Mouse (Mus musculus) forebrain, postnatal 0 days (tissue): ENCODE measurements around the gene C1ql3. TPM values are rescaled to one million over a fixed set of nuclear protein-coding genes. Genes with fewer than 3 reads are reported as not detected.
A peak's percentile ranks its signal among the peaks of the same experiment; 100 is the strongest.

ENCODE experiments used
- ATAC-seq: fragments of 200-750 bp; cut with Nextera tagmentation; 2 replicates; pipeline ENCODE4 v1.8.0; 2017; ENCODE audit warnings: mild to moderate bottlenecking, moderate library complexity
- DNase-seq: peaks from one replicate; pipeline ENCODE4 v3.0.0-alpha.2; 2015
- H3K27ac ChIP-seq: fragments of 300-500 bp; sonication (generic); 2 replicates; pipeline ENCODE4 v1.5.1; 2014; ENCODE audit warnings: low read depth, mild to moderate bottlenecking, antibody characterized with exemption, low read length, moderate library complexity, mixed read lengths
- H3K27me3 ChIP-seq: fragments of 300-500 bp; sonication (generic); 2 replicates; pipeline ENCODE4 v1.6.1; 2014; ENCODE audit warnings: mild to moderate bottlenecking, low read length, mixed read lengths; ENCODE audit not compliant: insufficient read depth
- H3K36me3 ChIP-seq: fragments of 300-500 bp; sonication (generic); 2 replicates; pipeline ENCODE4 v1.6.1; 2014; ENCODE audit warnings: mild to moderate bottlenecking, moderate library complexity; ENCODE audit not compliant: insufficient read depth
- H3K4me1 ChIP-seq: fragments of 300-500 bp; sonication (generic); 2 replicates; pipeline ENCODE4 v1.6.1; 2014; ENCODE audit warnings: antibody characterized with exemption; ENCODE audit not compliant: insufficient read depth
- H3K4me2 ChIP-seq: fragments of 300-500 bp; sonication (generic); 2 replicates; pipeline ENCODE4 v1.6.1; 2014; ENCODE audit warnings: low read depth, mild to moderate bottlenecking, moderate library complexity
- H3K4me3 ChIP-seq: fragments of 300-500 bp; sonication (generic); 2 replicates; pipeline ENCODE4 v1.5.1; 2014; ENCODE audit warnings: low read depth, low read length, mixed read lengths
- H3K9ac ChIP-seq: fragments of 300-500 bp; sonication (generic); 2 replicates; pipeline ENCODE4 v1.6.1; 2014; ENCODE audit warnings: mild to moderate bottlenecking
- H3K9me3 ChIP-seq: fragments of 300-500 bp; sonication (generic); 2 replicates; pipeline ENCODE4 v1.6.1; 2016; ENCODE audit warnings: low read length
- CTCF ChIP-seq: sonication (generic); IDR thresholded peaks from 2 replicates; pipeline ENCODE4 v1.5.1; 2016; ENCODE audit warnings: antibody characterized with exemption, control low read depth, low read depth
- WGBS: fragments of 180-500 bp; shearing (Covaris S2); extraction: QIAGEN DNeasy Blood & Tissue Kit; methylation state at CpG from one replicate; pipeline ENCODE4 v1.1.7; 2014; 5-methylcytosine and 5-hydroxymethylcytosine counted together
- polyA plus RNA-seq: library from polyadenylated mRNA; unstranded; fragments of >200 nt; fragmentation: Nextera tagmentation; extraction: Ambion mirVana; gene quantifications from 2 replicates; pipeline ENCODE4 v1.2.1, GENCODE M21; 2015
- total RNA-seq: library from RNA; depleted of rRNA; stranded (reverse); fragments of >200 nt; gene quantifications from 2 replicates; pipeline ENCODE4 v1.2.3, GENCODE M21; 2014; rRNA removed

Gene C1ql3
- total RNA-seq (14.6 and 20.7 TPM in 2 replicates), polyA plus RNA-seq (2.1 and 3.5 TPM in 2 replicates)

GRCm38 (mm10) chr2:13011472-13011871 is at the start of gene C1ql3:
TSS of gene C1ql3 (minus strand) at chr2:13011806.
- Histone ChIP-seq H3K9me3 (no peaks in the 10 kb centered on the region), H3K4me1 (0 out of 2 replicates have a peak, but pooled peaks cover 14% of the 10 kb centered on the region), H3K27ac (no peak within 1 kb of the TSS), H3K36me3 (no peaks in the 10 kb centered on the region), H3K4me2 (peak within 1 kb of the TSS; percentile 97), H3K27me3 (peaks cover 23% of the 10 kb centered on the region), H3K4me3 (peak within 1 kb of the TSS; percentile 51), H3K9ac (peak within 1 kb of the TSS; percentile 40)
- DNase-seq, result peak; percentile 72
- TF ChIP-seq CTCF, result no peak
- peak; percentile 65 for ATAC-seq
- 2% methylated on average over 19 of the region's 19 CpGs for WGBS

- no peaks in the 10 kb centered on the region for H3K27me3 ChIP-seq
- H3K4me3 ChIP-seq, result no peak overlapping the region
- no peak overlapping the region for H3K9ac ChIP-seq
- DNase-seq (no peak), ATAC-seq (no peak)
- no peaks in the 10 kb centered on the region for H3K36me3 ChIP-seq
- WGBS, result 88% methylated on average over 5 of the region's 5 CpGs
- H3K9me3 ChIP-seq, result no peaks in the 10 kb centered on the region
- H3K4me2 ChIP-seq, result no peak overlapping the region
- H3K27ac ChIP-seq, result no peak overlapping the region
- no peak for TF ChIP-seq CTCF
- no peaks in the 10 kb centered on the region for H3K4me1 ChIP-seq
These were observed 49.0 kb upstream of the C1ql3 start for GRCm38 (mm10) chr2:13060426-13061170.

DNA sequence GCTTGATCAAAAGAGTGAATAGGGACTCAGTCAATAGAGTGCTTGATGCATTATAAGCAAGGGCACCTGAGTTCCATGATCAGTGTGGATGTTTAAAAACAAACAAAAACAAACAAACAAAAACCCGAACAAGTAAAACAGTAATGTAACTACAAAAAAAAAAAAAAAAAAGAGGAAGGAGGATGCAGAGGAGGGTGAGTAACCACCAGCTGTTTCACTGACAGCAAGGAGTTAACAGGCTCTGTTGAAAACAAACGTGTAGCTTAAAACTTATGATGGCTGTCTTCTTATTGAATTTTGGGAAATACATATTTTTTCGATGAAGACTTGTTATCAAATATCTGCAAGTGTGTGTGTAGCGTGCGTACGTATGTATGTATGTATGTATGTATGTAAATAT is 37.0 kb upstream of the C1ql3 start:
- no peak for DNase-seq
- Histone ChIP-seq H3K4me3 (no peak overlapping the region), H3K27me3 (no peaks in the 10 kb centered on the region), H3K4me2 (no peak overlapping the region), H3K4me1 (no peaks in the 10 kb centered on the region), H3K9ac (no peak overlapping the region), H3K36me3 (no peaks in the 10 kb centered on the region), H3K27ac (no peak overlapping the region), H3K9me3 (no peaks in the 10 kb centered on the region)
- WGBS, result 88% methylated on average over 6 of the region's 6 CpGs
- no peak for TF ChIP-seq CTCF
- ATAC-seq, result no peak

DNA sequence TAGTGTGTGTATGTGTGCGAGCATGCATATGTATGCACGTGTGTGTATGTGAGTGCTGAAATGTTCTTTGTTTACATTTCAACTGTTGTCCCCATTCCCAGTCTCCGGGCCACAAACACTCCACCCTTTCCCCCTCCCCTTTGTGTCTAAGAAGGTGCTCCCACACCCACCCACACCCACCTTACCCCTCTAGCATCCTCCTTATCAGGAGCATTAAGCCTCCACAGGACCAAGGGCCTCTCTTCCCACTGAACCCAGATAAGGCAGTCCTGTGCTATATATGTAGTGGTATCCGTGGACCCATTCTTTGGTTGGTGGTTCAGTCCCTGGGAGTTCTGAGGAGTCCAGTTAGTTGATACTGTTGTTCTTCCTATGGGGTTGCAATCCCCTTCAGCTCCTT is 32.9 kb upstream of the C1ql3 start:
- Histone ChIP-seq H3K36me3 (no peaks in the 10 kb centered on the region), H3K27ac (no peak overlapping the region), H3K4me2 (no peak overlapping the region), H3K4me1 (no peaks in the 10 kb centered on the region), H3K9me3 (no peaks in the 10 kb centered on the region), H3K27me3 (no peaks in the 10 kb centered on the region), H3K9ac (no peak overlapping the region), H3K4me3 (no peak overlapping the region)
- TF ChIP-seq CTCF, result no peak
- DNase-seq (no peak), ATAC-seq (no peak)
- 94% methylated on average over 4 of the region's 4 CpGs for WGBS

DNA sequence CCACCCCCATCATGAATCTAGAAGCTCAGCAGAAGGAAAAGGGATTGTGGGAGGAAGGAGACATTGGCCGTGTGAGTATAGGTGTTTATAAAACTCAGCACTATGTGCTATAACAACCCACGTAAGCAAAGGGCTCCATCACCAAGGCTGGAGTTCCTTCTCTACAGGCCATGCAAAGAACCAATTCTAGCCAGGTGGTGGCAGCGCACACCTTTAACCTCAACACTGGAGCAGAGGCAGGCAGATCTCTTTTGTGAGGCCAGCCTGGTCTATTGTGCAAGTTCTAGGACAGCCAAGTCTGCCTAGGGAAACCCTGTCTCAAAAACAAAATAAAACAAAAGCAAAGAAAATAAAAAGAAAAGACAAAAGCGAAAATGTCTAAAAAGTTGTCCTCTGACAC is 28.2 kb upstream of the C1ql3 start:
- H3K4me3 ChIP-seq, result no peak overlapping the region
- no peak overlapping the region for H3K4me2 ChIP-seq
- H3K27ac ChIP-seq, result no peak overlapping the region
- no peaks in the 10 kb centered on the region for H3K36me3 ChIP-seq
- WGBS, result 89% methylated on average over 4 of the region's 4 CpGs
- DNase-seq (no peak), ATAC-seq (no peak)
- no peak overlapping the region for H3K9ac ChIP-seq
- H3K27me3 ChIP-seq, result no peaks in the 10 kb centered on the region
- TF ChIP-seq CTCF, result no peak
- no peaks in the 10 kb centered on the region for H3K9me3 ChIP-seq
- no peaks in the 10 kb centered on the region for H3K4me1 ChIP-seq

- 56% methylated on average over 3 of the region's 3 CpGs for WGBS
- Histone ChIP-seq H3K36me3 (no peaks in the 10 kb centered on the region), H3K4me2 (no peak overlapping the region), H3K9me3 (no peaks in the 10 kb centered on the region), H3K27me3 (no peaks in the 10 kb centered on the region), H3K27ac (no peak overlapping the region), H3K4me1 (no peaks in the 10 kb centered on the region), H3K9ac (no peak overlapping the region), H3K4me3 (no peak overlapping the region)
- TF ChIP-seq CTCF, result no peak
- DNase-seq (peak; percentile 52), ATAC-seq (peak; percentile 89)
These were observed 27.2 kb upstream of the C1ql3 start for GRCm38 (mm10) chr2:13038772-13039171.

- Histone ChIP-seq H3K4me2 (no peak overlapping the region), H3K27me3 (no peaks in the 10 kb centered on the region), H3K4me1 (no peaks in the 10 kb centered on the region), H3K9ac (no peak overlapping the region), H3K36me3 (no peaks in the 10 kb centered on the region), H3K27ac (no peak overlapping the region), H3K4me3 (no peak overlapping the region), H3K9me3 (no peaks in the 10 kb centered on the region)
- no peak for TF ChIP-seq CTCF
- 61% methylated on average over 1 of the region's 1 CpGs for WGBS
- ATAC-seq (peak; percentile 27; the same call in 1 of the 2 replicates), DNase-seq (peak; percentile 23)
These were observed 7.3 kb upstream of the C1ql3 start for GRCm38 (mm10) chr2:13018861-13019260.
